Mouse (Mus musculus) layer of hippocampus, adult 2 months (tissue): Measurements from ENCODE around the gene Mroh2a. TPM values are rescaled to one million over a fixed set of nuclear protein-coding genes. Genes with fewer than 3 reads are reported as not detected.
"Not testable (repeated sequence)": the region's sequence is repeated elsewhere in the genome, so short reads cannot be mapped to it uniquely, and the experiment has no call there.

Source experiments
- DNase-seq, 2 experiments: peaks; one replicate each; pipeline ENCODE4 v3.0.0; 2022; ENCODE audit warnings: low spot score in 2 of 2
- H3K27ac ChIP-seq: fragments of 200-600 bp; 2 replicates; pipeline ENCODE4 v1.8.1; 2022
- H3K4me3 ChIP-seq: fragments of 200-600 bp; 2 replicates; pipeline ENCODE4 v1.8.1; 2022; ENCODE audit warnings: mild to moderate bottlenecking
- CTCF ChIP-seq: fragments of 200-600 bp; conservative IDR thresholded peaks from 2 replicates; pipeline ENCODE4 v1.8.1; 2022; ENCODE audit warnings: antibody characterized with exemption, mild to moderate bottlenecking, moderate library complexity
- total RNA-seq, 2 experiments: library from RNA; stranded (reverse); gene quantifications; 2 replicates each; pipeline ENCODE4 v1.2.3; 2021

The Mroh2a gene
- total RNA-seq, 2 experiments from 2014 or later = 0.38 TPM; not detected in 1

DNA sequence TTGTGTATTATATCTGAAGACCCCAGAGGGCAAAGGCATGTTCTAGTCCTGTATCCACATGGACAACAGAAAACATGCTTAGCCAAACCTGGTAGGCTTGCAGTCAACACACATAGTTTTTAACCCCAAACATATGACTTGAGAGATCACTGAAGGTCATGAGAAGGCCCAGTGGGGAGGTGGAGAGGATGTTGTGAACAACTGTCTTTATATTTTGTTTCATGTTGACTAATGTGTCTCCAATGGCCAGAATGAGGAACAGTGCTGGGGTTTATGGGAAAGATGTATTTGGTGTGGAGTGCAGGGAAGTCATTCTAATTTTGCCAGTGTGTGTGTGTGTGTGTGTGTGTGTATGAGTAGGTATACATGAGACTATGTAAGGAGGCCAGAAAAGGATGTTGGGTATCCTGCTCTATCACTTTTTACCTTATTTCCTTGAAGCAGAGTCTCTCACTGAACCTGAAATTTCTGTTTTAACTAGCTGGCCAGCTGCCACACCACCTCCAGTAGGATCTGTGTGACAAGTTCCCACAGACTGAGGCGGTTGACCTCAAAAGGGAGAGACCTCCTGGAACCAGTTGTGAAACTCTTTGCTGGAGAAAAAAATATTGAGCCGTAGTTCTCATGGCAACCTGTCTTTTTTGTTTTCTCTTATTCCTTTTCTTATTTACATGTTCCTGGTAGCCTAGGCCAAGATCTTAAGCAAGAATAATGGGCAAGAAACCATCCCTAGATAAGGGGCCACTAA lies 2.6 kb upstream of the Mroh2a start:
- no peak overlapping the region for H3K27ac ChIP-seq
- TF ChIP-seq CTCF = no peak
- no peak for DNase-seq
- H3K4me3 ChIP-seq = no peak overlapping the region

- not testable (repeated sequence) for H3K27ac ChIP-seq, DNase-seq, H3K4me3 ChIP-seq
Measured at GRCm38 (mm10) chr1:88225301-88225700, 1.5 kb upstream of the Mroh2a start.

DNA sequence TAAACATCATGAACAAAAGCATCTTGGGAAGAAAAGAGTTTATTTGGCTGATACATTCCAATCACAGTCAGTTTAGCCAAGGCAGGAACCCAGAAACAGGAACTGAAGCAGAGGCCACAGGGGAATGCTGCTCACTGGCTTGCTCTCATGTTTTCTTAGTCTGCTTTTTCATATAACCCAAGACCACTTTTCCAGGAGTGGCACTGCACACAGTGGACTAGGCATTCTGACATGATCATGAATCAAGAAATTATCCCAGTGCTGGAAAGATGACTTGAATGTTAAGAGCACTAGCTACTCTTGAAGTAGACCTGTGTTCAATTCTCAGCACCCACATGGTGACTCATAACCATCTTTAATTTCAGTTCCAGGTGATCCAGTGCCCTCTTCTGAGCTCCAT lies 1.0 kb upstream of the Mroh2a start:
- TF ChIP-seq CTCF = no peak
- Histone ChIP-seq H3K27ac (no peak overlapping the region), H3K4me3 (no peak overlapping the region)
- DNase-seq = no peak

DNA sequence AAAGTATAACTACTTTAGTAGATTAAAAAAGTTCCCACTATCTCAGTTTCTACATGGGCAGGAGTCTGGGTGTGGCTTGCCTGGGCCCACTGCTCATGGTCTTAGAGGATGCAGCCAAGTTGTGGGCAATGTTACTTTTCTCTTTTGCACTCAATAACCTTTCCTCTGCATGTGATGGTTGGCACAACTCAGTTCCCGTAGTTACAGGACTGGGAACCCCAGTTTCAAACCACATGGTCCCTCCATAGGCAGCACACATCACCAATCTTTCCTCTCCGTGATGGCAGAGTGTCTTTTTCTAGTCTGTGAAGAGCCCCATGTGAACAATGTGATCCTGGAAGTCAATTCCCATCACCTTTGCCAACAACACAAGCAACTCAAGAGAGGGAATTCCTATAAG lies 696 bp downstream of the Mroh2a start:
- Histone ChIP-seq H3K27ac (no peak overlapping the region), H3K4me3 (no peak overlapping the region)
- DNase-seq = no peak
- TF ChIP-seq CTCF = no peak

DNA sequence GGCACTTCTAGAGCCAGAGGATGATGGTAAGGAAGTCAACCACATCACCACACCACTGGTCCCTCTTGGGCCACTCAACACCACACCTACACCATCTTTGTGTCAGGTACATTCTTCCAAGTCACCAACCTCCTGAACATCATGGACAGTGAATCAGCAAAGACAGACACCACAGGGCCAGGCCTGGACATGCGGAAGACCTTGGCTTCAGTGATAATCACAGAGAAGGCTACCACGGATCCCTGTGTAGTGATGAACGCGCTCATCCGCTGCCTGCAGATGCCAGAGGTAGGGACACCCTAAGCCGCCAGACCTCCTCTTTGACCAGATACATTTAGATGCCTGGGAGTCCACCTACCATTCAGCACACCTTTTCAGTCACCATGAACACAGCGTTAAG lies 1.3 kb downstream of the Mroh2a start:
- DNase-seq = no peak
- no peak overlapping the region for H3K27ac ChIP-seq
- no peak for TF ChIP-seq CTCF
- no peak overlapping the region for H3K4me3 ChIP-seq

GRCm38 (mm10) chr1:88229566-88229965 lies 2.8 kb downstream of the Mroh2a start:
- no peak overlapping the region for H3K27ac ChIP-seq
- DNase-seq = no peak
- no peak for TF ChIP-seq CTCF
- no peak overlapping the region for H3K4me3 ChIP-seq

GRCm38 (mm10) chr1:88229986-88230385 lies 3.2 kb downstream of the Mroh2a start:
- no peak overlapping the region for H3K4me3 ChIP-seq

DNA sequence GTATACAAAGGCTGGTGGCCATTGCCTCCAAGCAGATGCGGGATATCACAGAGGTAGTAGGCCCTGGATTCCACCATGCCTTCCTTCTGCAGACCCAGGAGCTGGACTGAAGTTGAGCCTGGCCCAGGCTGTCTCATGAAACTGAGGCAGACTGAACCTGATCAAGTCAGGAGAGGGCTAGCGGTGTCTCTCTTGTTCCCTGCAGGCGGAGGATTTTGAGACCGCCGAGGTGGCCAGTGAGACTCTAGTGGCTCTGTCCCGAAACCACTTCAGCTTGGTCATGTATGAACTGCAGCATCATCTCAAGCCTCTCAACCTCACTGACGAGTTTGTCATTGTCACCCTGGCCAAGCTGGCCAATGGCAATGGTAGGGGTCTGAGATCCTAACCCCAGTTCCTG lies 3.6 kb downstream of the Mroh2a start:
- H3K27ac ChIP-seq = no peak overlapping the region
- no peak for TF ChIP-seq CTCF
- H3K4me3 ChIP-seq = no peak overlapping the region
- DNase-seq = no peak

More at GRCm38 (mm10) chr1:88229986-88230385, 3.2 kb downstream of the Mroh2a start:
- DNase-seq = no peak
- TF ChIP-seq CTCF = no peak
- H3K27ac ChIP-seq = no peak overlapping the region

- Histone ChIP-seq H3K4me3 (no peak overlapping the region), H3K27ac (no peak overlapping the region)
- no peak for DNase-seq
- no peak for TF ChIP-seq CTCF
Measured at GRCm38 (mm10) chr1:88230981-88231802, 4.4 kb downstream of the Mroh2a start.

- Histone ChIP-seq H3K27ac (no peak overlapping the region), H3K4me3 (no peak overlapping the region)
- no peak for DNase-seq
- TF ChIP-seq CTCF = no peak
Measured at GRCm38 (mm10) chr1:88231803-88232499, 5.2 kb downstream of the Mroh2a start.

DNA sequence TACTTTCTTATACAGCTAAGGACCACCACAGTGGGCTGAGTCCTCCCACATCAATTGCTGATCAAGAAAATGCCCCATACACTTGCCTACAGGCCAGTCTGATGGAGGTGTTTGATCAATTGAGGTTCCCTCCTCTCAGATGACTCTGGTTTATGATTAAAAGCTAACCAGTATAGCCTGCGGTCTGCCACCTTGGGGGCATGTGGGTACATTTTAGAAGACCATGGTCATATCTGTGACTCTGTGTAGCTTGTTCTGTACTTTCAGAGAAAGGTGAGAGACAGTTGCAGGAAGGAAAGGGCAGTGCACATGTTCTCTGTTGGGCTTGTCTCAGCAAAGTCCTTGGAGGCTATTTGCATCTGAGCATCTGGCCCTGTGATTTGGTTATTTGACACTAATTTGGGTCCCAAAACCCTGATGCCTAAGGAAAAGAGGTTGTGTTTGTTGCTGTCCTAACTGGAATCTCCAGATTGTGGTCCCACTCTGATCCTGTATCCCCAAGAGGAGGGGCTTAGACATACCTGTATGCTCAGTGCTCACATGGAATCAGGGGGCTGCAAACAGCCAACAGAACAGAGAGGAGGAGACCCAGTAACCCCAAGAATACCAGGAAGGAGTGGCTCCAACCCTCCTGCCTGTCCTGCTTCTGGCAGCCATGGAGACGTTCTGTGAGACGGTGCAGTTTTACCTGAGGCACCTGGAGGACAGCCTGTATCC lies 6.0 kb downstream of the Mroh2a start:
- TF ChIP-seq CTCF = no peak
- no peak for DNase-seq
- Histone ChIP-seq H3K4me3 (no peak overlapping the region), H3K27ac (no peak overlapping the region)

- no peak overlapping the region for H3K4me3 ChIP-seq
- DNase-seq = no peak
- TF ChIP-seq CTCF = no peak
- H3K27ac ChIP-seq = no peak overlapping the region
Measured at GRCm38 (mm10) chr1:88233421-88234247, 6.8 kb downstream of the Mroh2a start.
